Mouse (Mus musculus): ENCODE data around the gene Ephb3. TPM values are rescaled to one million over a fixed set of nuclear protein-coding genes. Genes with fewer than 3 reads are reported as not detected.

Ephb3 gene
- total and polyA plus RNA-seq, 2 experiments from 2014 or later, result 8.3 to 21.4 TPM

- Histone ChIP-seq H3K27me3 (ENCODE audit: insufficient read depth, low read length) (no peaks in the 10 kb centered on the region), H3K9me3 (ENCODE audit: low read length) (no peaks in the 10 kb centered on the region), H3K4me2 (ENCODE audit: low read depth, low read length) (no peak overlapping the region), H3K9ac (replicated peaks; ENCODE audit: low read length) (no peak overlapping the region), H3K27ac (no peak overlapping the region), H3K4me1 (ENCODE audit: insufficient read depth, low read length) (no peaks in the 10 kb centered on the region), H3K36me3 (ENCODE audit: insufficient read depth, low read length) (no peaks in the 10 kb centered on the region), H3K4me3 (ENCODE audit: low read length) (no peak overlapping the region)
- DNase-seq (ENCODE audit: low spot score) (no peak), ATAC-seq (no peak)
- 59% methylated on average over 1 of the region's 1 CpGs for WGBS
- TF ChIP-seq CTCF (IDR thresholded peaks at IDR 0.05; ENCODE audit: low read depth), result no peak
These were observed 22.4 kb upstream of the Ephb3 start for GRCm38 (mm10) chr16:21182108-21182507.

GRCm38 (mm10) chr16:21184697-21185096 lies 19.9 kb upstream of the Ephb3 start:
- Histone ChIP-seq H3K27ac (no peak overlapping the region), H3K36me3 (ENCODE audit: insufficient read depth, low read length) (no peaks in the 10 kb centered on the region), H3K4me3 (ENCODE audit: low read length) (no peak overlapping the region), H3K27me3 (ENCODE audit: insufficient read depth, low read length) (no peaks in the 10 kb centered on the region), H3K9me3 (ENCODE audit: low read length) (no peaks in the 10 kb centered on the region), H3K4me1 (ENCODE audit: insufficient read depth, low read length) (no peaks in the 10 kb centered on the region), H3K9ac (replicated peaks; ENCODE audit: low read length) (no peak overlapping the region), H3K4me2 (ENCODE audit: low read depth, low read length) (no peak overlapping the region)
- no peak for ATAC-seq
- no peak for TF ChIP-seq CTCF (IDR thresholded peaks at IDR 0.05; ENCODE audit: low read depth)
- no peak for DNase-seq (ENCODE audit: low spot score)

GRCm38 (mm10) chr16:21187568-21187967 lies 17.0 kb upstream of the Ephb3 start:
- 30% methylated on average over 7 of the region's 7 CpGs for WGBS
- Histone ChIP-seq H3K4me1 (ENCODE audit: insufficient read depth, low read length) (no peaks in the 10 kb centered on the region), H3K36me3 (ENCODE audit: insufficient read depth, low read length) (no peaks in the 10 kb centered on the region), H3K4me2 (ENCODE audit: low read depth, low read length) (no peak overlapping the region), H3K4me3 (ENCODE audit: low read length) (no peak overlapping the region), H3K27me3 (ENCODE audit: insufficient read depth, low read length) (no peaks in the 10 kb centered on the region), H3K27ac (no peak overlapping the region), H3K9me3 (ENCODE audit: low read length) (no peaks in the 10 kb centered on the region), H3K9ac (replicated peaks; ENCODE audit: low read length) (no peak overlapping the region)
- ATAC-seq, result no peak
- DNase-seq (ENCODE audit: low spot score), result no peak
- no peak for TF ChIP-seq CTCF (IDR thresholded peaks at IDR 0.05; ENCODE audit: low read depth)

- H3K4me2 ChIP-seq (ENCODE audit: low read depth, low read length), result no peak overlapping the region
- H3K27ac ChIP-seq, result no peak overlapping the region
- no peak overlapping the region for H3K9ac ChIP-seq (replicated peaks; ENCODE audit: low read length)
- no peak for DNase-seq (ENCODE audit: low spot score)
- H3K9me3 ChIP-seq (ENCODE audit: low read length), result no peaks in the 10 kb centered on the region
- H3K4me1 ChIP-seq (ENCODE audit: insufficient read depth, low read length), result no peaks in the 10 kb centered on the region
- no peaks in the 10 kb centered on the region for H3K27me3 ChIP-seq (ENCODE audit: insufficient read depth, low read length)
- WGBS, result 80% methylated on average over 3 of the region's 3 CpGs
- H3K36me3 ChIP-seq (ENCODE audit: insufficient read depth, low read length), result no peaks in the 10 kb centered on the region
- no peak overlapping the region for H3K4me3 ChIP-seq (ENCODE audit: low read length)
- TF ChIP-seq CTCF (IDR thresholded peaks at IDR 0.05; ENCODE audit: low read depth), result peak; percentile 44
- no peak for ATAC-seq
These were observed 16.2 kb upstream of the Ephb3 start for GRCm38 (mm10) chr16:21188345-21188744.

GRCm38 (mm10) chr16:21191569-21191968 lies 13.0 kb upstream of the Ephb3 start:
- Histone ChIP-seq H3K4me3 (ENCODE audit: low read length) (no peak overlapping the region), H3K9ac (replicated peaks; ENCODE audit: low read length) (no peak overlapping the region), H3K36me3 (ENCODE audit: insufficient read depth, low read length) (no peaks in the 10 kb centered on the region), H3K9me3 (ENCODE audit: low read length) (no peaks in the 10 kb centered on the region), H3K27me3 (ENCODE audit: insufficient read depth, low read length) (no peaks in the 10 kb centered on the region), H3K27ac (no peak overlapping the region), H3K4me1 (ENCODE audit: insufficient read depth, low read length) (no peaks in the 10 kb centered on the region), H3K4me2 (ENCODE audit: low read depth, low read length) (no peak overlapping the region)
- ATAC-seq, result no peak
- DNase-seq (ENCODE audit: low spot score), result no peak
- no peak for TF ChIP-seq CTCF (IDR thresholded peaks at IDR 0.05; ENCODE audit: low read depth)
- WGBS, result 61% methylated on average over 14 of the region's 14 CpGs

GRCm38 (mm10) chr16:21192509-21193354 lies 11.8 kb upstream of the Ephb3 start:
- Histone ChIP-seq H3K9me3 (ENCODE audit: low read length) (no peaks in the 10 kb centered on the region), H3K36me3 (ENCODE audit: insufficient read depth, low read length) (no peaks in the 10 kb centered on the region), H3K27ac (no peak overlapping the region), H3K4me3 (ENCODE audit: low read length) (no peak overlapping the region), H3K4me1 (ENCODE audit: insufficient read depth, low read length) (no peaks in the 10 kb centered on the region), H3K4me2 (ENCODE audit: low read depth, low read length) (no peak overlapping the region), H3K27me3 (ENCODE audit: insufficient read depth, low read length) (no peaks in the 10 kb centered on the region), H3K9ac (replicated peaks; ENCODE audit: low read length) (no peak overlapping the region)
- ATAC-seq (peak; percentile 76), DNase-seq (ENCODE audit: low spot score) (peak; percentile 92)
- WGBS, result 38% methylated on average over 7 of the region's 7 CpGs
- TF ChIP-seq CTCF (IDR thresholded peaks at IDR 0.05; ENCODE audit: low read depth), result peak; percentile 92

- Histone ChIP-seq H3K27me3 (ENCODE audit: insufficient read depth, low read length) (no peaks in the 10 kb centered on the region), H3K9me3 (ENCODE audit: low read length) (no peaks in the 10 kb centered on the region), H3K27ac (no peak overlapping the region), H3K9ac (replicated peaks; ENCODE audit: low read length) (no peak overlapping the region), H3K36me3 (ENCODE audit: insufficient read depth, low read length) (no peaks in the 10 kb centered on the region), H3K4me3 (ENCODE audit: low read length) (no peak overlapping the region), H3K4me1 (ENCODE audit: insufficient read depth, low read length) (no peaks in the 10 kb centered on the region), H3K4me2 (ENCODE audit: low read depth, low read length) (no peak overlapping the region)
- TF ChIP-seq CTCF (IDR thresholded peaks at IDR 0.05; ENCODE audit: low read depth), result no peak
- 90% methylated on average over 12 of the region's 12 CpGs for WGBS
- no peak for ATAC-seq
- DNase-seq (ENCODE audit: low spot score), result no peak
These were observed 10.4 kb upstream of the Ephb3 start for GRCm38 (mm10) chr16:21194182-21194581.
